Comparison of ENCODE assay signal across 24 mouse cellular contexts in the genomic region with DNA sequence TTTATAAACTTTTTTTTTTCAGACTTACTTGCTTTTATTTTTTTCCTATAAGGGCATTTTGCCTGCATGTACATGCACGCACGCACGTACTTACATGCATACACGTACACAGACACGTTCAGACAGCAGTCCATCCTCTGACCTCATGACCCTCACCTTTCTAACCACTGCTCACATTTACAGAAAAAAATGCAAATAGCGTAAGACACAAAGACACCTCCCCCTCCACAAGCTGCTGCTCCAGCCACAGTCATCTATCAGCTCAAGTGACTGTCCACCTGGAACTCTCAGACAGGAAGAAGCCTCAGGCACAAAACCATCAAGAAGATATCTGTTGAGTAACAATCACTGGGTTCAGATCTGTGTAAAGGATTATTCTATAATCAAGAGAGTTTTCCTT. TPM values are rescaled to one million over a fixed set of nuclear protein-coding genes. Genes with fewer than 3 reads are reported as not detected.
A peak's percentile ranks its signal among the peaks of the same experiment; 100 is the strongest.
DNase-seq lines count a peak whose midpoint lies in the region; ATAC-seq and TF ChIP-seq lines count a peak whose summit lies in the region.
"Had no signal": no experiment of that assay in that cellular context is flagged by ENCODE, and none has a peak within 500 bp of the region (broad histone marks: within the 10 kb centered on the region; RNA-seq: fewer than 3 reads in every experiment).

No protein-coding gene starts in this region.

- no peak for TF ChIP-seq CTCF in small intestine, adult 2 months (IDR thresholded peaks at IDR 0.05; ENCODE audit: extremely low read depth, insufficient read length, insufficient replicate concordance, low read depth, low read length)

- H3K27me3 ChIP-seq in small intestine, adult 2 months (ENCODE audit: control insufficient read depth, insufficient read depth, low read length), result no peaks in the 10 kb centered on the region
- H3K27me3 ChIP-seq: embryonic facial prominence, embryonic 12.5 days; forebrain, embryonic 12.5 days; Patski had no signal

- H3K4me1 ChIP-seq in small intestine, adult 2 months (ENCODE audit: control insufficient read depth, insufficient read depth, insufficient read length, low read length), result peaks cover 13% of the 10 kb centered on the region; the same call in 1 of the 2 replicates
- H3K4me1 ChIP-seq: embryonic facial prominence, embryonic 12.5 days had no signal

- no peak overlapping the region for H3K4me3 ChIP-seq in small intestine, adult 2 months (ENCODE audit: low read depth, low read length)
- H3K4me3 ChIP-seq: embryonic facial prominence, embryonic 10.5 days; embryonic facial prominence, embryonic 12.5 days; forebrain, embryonic 10.5 days; forebrain, embryonic 12.5 days had no signal

- H3K36me3 ChIP-seq in small intestine, adult 2 months (ENCODE audit: control insufficient read depth, insufficient read depth, low read length), result no peaks in the 10 kb centered on the region; the same call in 1 of the 2 replicates
- H3K36me3 ChIP-seq: embryonic facial prominence, embryonic 12.5 days had no signal

- no peak for ATAC-seq in erythroid progenitor cell, adult 5-6 weeks (replicated peaks; ENCODE audit: low FRiP score, poor library complexity, severe bottlenecking)
- no peak for ATAC-seq in frontal cortex, adult (ENCODE audit: low TSS enrichment)
- ATAC-seq: activated CD4-positive, CD25-positive, alpha-beta regulatory T cell, adult 4 months; forebrain, embryonic 14.5 days; forebrain, embryonic 16.5 days; Patski had no signal

- 0 out of 2 replicates have a peak overlapping the region, but pooled peaks have one; percentile 37 for H3K27ac ChIP-seq in small intestine, adult 2 months (ENCODE audit: insufficient read depth, low read depth, low read length)
- H3K27ac ChIP-seq: embryonic facial prominence, embryonic 10.5 days; embryonic facial prominence, embryonic 12.5 days; forebrain, embryonic 10.5 days; forebrain, embryonic 12.5 days had no signal

- no peak for TF ChIP-seq POLR2A in small intestine, adult 2 months (IDR thresholded peaks at IDR 0.05; ENCODE audit: low read depth, low read length)

- 89% methylated on average over 6 of the region's 6 CpGs for WGBS in small intestine, adult 2 months

- peak; percentile 13 for DNase-seq in embryo, embryonic 10.5 days (ENCODE audit: low spot score)
- no peak for DNase-seq in embryo, embryonic 9.5 days (ENCODE audit: extremely low spot score)
- peak; percentile 84 for DNase-seq in A20 (ENCODE audit: low read depth, low spot score)
- peak; percentile 15 to 17 for DNase-seq in B cell, adult 2 months
- no peak for DNase-seq in gastrocnemius, postnatal 4 days (ENCODE audit: low spot score in 2 of 2)
- DNase-seq: adrenal gland, adult 8-10 months; adrenal gland, postnatal 14 days; adrenal gland, postnatal 36 days; cerebellum, adult 11-12 months; cerebellum, adult 2 months; cerebellum, adult 9-10 months; cerebellum, postnatal 10 days; cerebellum, postnatal 25 days had no signal

RNA-seq across cellular contexts. Expression of a gene that starts 5.2 kb away (rescaled TPM):
- 23.2 and 69.2 TPM in 2 replicates for polyA plus RNA-seq in small intestine, adult 2 months (2012; rRNA removed)
- 23.1 and 39.0 TPM in 2 replicates for total RNA-seq in erythroid progenitor cell, adult 5-6 weeks (2015; ENCODE audit: low replicate concordance)
- total RNA-seq in erythroid progenitor cell, adult 5-6 weeks (2017; ENCODE audit: low replicate concordance), result 12.5 and 17.8 TPM in 2 replicates
- 10 to 100 TPM; 30.9 to 36.3 TPM for total RNA-seq in gastrocnemius, postnatal 4 days (2021)

Comparison
In these comparisons a context has a peak if more than half of its experiments do, and no peak if none do; other contexts are left out.
1. DNase-seq: peak in embryo, embryonic 10.5 days (single experiment), A20 (single experiment) and B cell, adult 2 months (2 of 2); none in embryo, embryonic 9.5 days (single experiment) and gastrocnemius, postnatal 4 days (0 of 2).